Mouse (Mus musculus) right cerebral cortex, adult 18-20 months (tissue): ENCODE results near the gene Cplx2.
A peak's percentile ranks its signal among the peaks of the same experiment; 100 is the strongest.

ENCODE experiments used
- DNase-seq: peaks from one replicate; pipeline ENCODE4 v3.0.0; 2022; ENCODE audit warnings: mixed read lengths

The Cplx2 gene

DNA sequence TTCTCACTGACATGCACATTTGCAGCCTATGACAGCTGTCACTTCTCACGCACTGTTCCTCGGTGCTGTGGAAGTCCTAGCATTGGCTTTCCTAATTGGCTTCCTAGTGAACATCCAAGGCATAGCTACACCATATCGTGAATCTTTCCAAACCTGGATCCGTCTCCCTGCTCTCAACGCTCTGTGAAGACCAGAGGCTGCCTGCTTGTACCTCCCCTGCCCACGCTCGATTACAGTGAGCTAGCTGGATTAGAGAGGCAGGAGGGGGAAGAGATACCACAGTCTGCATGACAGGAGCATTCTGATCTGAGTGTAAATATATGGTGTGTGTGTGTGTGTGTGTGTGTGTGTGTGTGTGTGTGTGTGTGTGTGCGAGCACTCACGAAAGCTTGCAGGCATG is 3.0 kb upstream of the Cplx2 start:
- peak; percentile 62 for DNase-seq

DNA sequence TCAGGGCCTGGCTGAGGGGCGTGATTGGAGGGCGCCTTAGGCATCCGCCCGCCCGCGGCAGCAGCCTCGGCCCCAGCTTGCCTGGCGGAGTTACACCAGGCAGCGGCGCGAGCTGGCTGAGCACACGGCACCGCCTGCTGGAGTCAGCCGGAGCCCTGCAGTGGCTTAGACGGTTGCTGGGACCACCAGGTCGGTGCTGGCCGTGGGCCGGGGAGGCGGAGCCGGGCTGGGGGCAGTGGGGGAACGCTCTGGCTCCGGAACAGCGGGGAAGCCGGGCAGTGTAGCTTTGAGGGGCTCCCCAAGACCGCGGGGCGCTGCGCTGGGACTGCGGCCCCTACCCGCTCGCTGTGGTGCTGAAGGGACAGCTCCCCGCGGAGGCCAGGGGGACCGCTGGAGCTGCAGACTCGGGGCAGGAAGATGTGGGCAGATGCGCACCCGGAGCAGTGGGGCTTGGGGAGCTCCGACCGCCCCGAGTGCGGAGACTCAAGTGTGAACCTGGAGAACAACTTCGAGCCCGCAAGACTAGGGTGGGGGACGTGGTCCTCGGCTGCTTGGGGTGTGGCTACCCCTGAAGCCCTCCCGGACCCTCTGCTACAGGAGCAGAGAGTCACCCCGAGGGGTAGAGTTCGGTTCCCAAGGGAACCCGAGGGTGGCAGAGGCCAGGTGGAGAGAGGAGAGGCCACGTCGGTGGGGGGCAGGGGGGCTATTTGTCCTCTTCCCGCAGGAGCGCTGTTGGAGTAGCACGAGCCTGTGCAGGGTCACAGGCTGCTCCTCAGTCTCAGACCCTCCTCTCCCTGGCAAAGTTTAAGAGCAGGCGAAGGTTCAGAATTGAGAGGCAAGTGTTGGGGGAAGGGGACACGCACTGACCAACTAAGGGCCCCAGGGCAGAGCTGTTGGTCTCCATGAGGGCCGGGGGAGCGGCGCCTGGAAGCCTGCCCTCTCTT is 510 bp downstream of the Cplx2 start:
- DNase-seq, result peak; percentile 72

DNA sequence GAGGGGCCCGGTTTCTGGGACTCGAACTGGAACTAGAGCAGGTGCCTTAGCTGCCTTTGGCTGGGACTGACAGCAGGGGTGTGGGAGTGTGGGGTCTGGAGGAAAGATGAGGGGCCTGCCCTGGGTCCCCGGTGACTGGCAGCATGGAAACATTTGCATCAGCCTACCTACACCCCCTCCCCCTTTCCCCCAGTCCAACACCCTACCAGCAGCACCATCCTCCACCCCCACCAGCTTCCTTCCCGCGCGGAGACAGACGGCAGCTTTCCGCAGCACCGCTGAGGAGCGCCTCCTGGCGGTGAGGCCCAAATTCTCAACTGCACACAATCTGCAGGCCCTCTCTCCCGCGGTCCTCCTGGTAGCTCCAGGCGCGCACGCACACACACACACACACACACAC is 1.5 kb downstream of the Cplx2 start:
- peak; percentile 91 for DNase-seq

DNA sequence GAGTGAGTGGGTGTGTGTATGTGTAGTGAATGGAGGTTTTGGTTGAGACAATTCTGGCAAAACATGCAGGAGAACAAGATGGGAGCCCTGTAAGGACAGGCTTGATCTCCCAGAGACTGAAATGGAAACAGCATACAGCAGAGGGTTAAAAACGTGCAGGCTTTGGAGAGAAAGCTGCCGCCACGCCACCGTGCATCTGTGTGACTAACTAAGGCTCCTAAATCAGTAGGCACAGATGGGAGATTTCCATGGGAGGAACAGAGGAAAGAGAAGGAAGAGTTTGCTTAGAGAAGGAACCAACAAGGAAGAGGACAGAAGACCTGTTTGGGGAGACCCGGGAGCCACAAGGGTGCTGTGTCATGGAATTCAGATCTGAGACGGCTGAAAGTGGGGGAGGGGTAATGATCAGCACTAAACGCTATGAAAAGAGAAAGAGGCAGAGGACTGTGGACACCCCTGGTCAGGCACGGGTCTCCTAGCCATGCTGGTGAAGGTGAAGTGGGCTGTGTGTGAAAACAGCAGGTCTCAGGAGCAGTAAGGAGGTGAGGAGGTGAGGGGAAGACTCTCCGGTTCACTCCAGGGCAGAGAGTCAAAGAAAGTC is 3.1 kb downstream of the Cplx2 start:
- DNase-seq, result no peak

DNA sequence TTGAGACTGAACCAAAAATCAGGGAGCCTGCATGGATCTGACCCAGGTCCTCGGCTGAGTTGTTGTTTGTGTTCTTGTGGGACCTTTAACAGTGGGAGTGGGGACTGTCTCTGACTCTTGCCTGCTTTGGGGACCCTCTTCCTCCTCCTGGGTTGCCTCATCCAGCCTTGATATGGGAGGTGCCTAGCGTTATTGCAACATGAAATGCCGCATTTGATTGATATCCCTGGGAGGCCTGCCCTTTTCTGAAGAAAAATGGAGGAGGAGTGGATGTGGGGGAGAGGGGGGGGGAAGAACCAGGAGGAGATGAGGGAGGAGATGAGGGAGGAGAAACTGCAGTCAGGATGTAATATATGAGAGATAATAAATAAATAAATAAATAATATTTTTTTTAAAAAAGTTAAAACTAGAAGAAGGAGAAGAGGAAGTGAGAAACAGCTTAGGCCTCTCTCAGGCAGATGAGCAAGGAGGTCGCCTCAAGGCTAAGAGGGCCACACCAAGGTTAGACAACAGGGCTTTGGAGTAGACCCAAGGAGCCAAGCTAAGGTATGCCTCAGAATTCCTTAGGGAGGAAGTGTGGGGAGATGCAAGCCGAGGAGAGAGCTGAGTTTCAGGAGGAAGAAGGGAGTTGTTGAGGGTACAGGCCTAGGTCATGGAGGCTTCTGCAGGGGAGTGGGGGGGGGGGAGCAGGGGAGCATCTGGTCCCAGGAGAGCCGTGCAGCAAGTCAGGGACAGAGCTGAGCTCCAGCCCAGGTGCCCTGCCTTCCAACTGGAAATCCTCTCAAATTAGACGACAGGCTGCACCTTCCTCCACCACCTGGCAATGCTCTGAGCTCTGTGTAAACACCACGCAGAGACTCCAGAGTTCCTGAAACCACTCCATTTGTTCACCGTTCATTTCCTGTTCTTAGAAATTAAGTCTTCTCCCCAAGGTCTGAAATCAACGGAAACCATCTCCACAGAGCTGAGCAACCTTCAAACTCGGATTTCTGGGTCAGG is 4.6 kb downstream of the Cplx2 start:
- no peak for DNase-seq

DNA sequence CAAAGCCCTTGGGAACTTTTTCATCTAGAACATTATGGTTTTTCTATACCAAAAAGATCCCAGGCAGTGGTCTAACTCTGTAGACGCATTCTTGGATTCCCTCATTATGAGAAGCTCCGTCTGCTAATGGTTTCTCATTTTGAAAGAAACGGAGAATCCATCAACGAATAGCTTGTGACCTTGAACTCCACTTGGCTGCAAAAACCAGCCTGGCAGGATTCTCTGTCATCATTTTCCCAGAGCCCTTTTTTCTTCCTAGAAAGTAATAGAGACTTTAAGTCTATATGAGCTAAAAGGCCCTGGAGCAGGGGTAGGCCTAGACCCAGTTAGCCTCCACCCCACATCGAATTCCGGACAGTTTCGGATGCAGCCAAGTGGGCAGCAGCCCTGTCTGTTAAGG is 5.6 kb downstream of the Cplx2 start:
- DNase-seq, result no peak

DNA sequence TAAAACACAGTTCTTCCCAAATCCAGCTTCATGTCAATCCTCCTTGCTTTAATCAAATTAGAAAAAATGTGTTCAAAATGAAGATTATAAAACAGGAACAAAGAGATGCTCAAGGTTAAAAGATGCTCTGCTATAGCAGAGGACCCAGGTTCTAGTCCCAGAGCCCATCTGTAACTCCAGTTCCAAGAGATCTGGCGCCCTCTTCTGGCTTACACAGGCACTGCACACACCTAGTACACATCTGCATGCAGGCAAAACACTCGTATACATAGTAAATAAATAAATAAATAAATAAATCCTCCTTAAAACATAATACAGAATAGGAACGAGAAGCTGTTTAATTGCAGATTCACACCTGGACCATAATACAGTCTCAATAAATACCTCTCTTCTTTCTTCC is 6.9 kb downstream of the Cplx2 start:
- no peak for DNase-seq

DNA sequence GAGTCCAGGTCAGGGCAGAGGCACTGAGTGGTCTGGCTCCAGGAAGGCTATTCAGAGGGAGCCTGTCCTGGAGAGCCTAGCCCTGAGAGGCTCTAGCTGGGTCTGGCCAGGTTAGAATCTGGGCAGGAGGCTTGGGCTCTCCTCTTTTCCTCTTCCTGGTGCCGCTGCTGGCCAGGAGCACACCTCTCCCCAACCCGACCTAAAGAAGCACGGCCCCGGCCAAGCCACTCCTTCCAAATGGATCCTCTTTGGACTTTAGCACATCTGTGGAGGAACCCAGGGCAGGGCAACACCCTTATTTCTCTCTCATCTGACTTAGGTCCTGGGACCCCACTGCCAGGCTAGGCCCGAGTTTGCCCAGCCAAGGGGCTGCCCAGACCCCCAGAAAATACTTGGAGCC is 9.3 kb downstream of the Cplx2 start:
- no peak for DNase-seq

DNA sequence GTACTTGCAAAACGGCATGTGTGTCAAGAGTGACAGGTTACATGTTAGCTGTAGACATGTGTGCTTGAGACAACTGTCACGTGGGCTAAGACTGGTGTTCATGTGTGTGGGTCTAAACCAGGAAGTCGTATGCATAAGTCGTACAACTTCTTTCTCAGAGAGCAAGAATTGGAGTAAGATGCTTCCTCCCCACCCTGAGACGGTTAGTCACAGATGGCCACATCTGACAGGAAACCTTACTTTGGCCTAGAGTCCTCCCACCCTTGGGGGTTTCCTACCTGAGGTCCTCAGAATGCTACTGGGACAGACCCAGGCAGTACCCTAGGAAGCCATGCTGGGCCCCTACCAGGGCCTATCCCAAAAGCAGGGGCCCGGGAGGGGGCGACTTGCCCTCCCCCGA is 10.2 kb downstream of the Cplx2 start:
- DNase-seq, result no peak

DNA sequence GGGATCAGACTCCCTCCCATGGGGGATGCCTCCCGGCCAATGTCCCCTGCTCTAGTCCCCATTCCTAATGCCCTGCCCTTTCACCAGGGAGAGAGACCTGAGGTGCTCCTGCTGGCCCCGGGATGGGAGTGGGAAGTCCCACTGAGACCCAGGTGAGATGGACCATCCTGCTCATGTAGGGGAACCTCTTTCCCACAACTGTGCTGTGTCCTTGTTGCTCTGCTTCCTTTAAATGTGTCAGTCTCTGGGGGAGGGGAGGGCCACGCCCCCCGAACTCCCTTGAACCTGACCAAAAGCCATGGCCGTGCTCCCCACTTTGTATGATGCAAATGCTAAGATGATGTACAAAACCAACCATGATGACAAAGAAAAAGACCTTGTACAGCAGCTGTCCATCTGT is 12.4 kb downstream of the Cplx2 start:
- DNase-seq, result no peak

DNA sequence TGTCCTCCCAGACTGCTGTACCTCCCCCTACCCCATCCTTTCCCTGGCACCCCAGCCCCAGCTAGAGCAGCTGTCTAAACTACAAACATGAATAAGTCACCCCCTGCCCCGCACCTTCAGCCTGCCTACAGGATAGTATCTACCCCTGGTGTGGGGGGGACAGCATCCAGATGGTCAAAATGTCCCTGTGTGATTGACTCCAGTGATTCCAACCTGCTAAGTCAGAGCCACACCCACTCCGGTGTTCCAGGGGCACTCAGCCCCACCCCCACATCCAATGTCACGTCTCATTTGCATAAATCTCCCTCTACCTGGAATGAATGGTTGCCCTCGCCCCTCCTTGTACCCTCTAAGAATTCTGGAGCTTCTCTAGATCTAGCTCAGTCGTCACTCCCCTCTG is 13.4 kb downstream of the Cplx2 start:
- no peak for DNase-seq

DNA sequence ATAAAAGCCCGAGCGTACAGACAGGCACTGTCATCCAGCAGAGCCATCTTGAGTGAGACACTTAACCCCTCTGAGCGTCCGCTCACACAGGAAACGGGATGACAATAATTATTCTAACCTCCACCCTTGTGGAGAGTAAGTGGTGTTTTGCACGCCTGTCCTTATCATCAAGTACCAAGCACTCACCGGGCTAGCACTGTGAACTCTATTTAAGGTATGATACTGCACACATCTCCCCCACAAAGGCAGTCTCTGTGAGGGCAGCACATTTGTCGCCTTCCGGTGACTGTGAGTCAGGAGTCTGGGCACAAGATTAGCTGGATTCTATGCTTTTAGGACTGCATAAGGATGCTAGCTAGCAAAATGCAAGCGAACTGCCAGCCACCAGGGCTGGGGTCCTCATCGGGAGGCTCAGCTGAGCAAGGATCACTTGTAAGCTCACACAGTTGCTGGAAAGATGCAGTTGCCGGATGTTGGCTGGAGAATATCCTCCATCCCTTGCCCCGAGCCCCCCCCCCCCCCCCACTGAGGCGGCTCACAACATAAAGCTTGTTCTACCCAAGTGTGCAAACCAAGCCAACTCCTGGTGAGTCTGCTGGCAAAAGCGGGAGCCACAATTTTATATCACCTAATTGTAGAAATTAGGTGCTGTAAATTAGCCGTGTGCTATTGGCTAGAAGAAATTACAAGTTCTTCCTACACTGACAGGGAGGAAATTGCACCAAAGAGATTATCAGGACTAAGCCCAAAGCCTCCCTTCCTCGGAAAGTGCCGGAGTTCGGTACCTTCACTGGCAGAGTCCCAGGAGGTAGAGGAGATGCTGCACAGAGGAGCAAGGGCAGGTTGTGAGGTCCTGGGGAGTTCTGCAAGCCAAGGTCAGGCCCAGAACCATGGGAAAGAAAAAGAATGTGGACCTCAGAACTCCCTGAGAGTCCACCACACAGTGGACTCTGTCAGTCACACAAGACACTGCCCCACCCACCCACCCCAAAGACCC is 14.2 kb downstream of the Cplx2 start:
- DNase-seq, result peak; percentile 58

DNA sequence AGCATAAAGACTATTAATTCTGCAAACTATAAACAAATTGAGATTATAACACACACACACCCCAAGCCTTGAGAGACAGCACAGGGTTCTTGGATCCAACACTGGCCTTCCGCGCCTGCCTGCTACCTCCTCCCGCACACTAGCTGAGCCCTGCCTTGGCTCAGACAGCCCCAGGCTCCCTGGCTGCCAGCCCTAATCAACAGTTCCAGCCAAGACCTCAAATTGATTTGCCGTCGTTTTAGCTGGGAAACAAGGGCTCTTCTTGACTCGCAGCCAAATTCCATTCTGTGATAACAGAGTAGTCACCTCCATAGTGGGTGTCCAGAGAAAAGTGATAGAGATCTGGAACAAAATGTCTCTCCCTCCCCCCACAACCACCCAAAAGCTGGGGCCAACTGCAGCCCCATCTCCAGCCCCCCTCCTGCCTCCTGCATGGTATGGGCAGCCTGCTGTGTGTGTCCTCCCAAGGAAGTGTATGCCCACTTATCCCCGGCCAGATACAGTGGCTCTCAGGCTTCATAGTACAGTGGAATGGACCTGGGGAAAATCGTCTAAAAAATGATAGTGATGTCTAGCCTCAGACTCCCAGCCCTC is 18.9 kb downstream of the Cplx2 start:
- DNase-seq, result no peak

DNA sequence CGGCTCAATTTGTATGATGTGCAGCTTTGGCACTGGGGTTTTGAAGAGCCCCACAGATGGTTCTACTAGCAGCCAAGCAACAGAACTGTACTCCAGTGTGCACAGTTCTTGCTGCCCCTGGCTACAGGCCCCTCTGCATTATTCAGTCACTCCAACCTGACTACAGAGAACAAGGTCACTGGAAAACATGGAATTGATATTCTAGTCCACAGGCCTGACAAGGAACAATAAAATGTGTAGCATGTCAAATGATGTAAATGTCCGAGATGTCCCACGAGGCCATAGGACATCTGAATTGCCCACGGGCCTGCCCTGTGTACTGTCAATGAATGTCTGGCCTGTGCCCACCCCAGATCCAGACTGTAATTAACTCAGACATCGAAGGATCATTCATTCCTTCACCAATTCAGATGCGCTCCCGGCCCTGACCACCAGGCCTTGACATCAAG is 19.4 kb downstream of the Cplx2 start:
- DNase-seq, result no peak

DNA sequence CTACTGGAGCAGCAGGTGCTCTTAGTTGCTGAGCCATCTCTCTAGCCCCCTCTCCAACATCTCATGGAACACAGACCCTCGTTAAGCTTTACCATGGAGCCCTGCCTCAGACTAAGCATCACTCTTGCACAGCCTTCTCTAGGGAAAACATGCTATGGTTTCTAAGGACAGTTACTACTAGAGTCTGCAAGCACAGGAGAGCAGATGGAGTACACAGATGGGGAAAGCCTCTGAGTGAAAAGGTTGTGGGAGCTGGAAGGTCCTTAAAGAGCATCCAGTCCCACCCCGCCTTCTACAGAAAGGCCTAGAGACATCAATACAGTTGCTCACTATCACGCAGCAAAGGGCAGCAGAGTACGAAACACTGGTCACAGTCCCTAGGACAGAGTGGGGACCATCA is 20.2 kb downstream of the Cplx2 start:
- no peak for DNase-seq

DNA sequence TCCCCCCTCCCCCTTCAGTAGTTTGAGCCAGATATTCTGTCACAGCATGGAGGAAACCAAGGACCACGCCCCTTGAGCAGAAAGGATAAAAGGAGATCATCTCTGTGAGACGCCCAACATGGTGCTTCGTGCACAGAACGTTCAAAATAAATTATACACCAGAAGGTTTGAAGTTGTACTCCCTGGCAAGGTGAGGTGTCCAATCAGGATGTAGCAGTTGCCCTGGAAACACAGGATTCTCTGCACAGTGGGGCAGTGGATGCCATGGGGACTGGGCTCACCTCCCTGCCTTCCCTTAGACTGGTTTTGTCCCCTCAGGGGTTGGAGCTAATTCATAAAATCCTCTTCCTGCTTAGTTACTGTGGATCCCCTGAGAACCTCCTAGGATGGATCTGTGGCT is 25.9 kb downstream of the Cplx2 start:
- DNase-seq, result no peak

DNA sequence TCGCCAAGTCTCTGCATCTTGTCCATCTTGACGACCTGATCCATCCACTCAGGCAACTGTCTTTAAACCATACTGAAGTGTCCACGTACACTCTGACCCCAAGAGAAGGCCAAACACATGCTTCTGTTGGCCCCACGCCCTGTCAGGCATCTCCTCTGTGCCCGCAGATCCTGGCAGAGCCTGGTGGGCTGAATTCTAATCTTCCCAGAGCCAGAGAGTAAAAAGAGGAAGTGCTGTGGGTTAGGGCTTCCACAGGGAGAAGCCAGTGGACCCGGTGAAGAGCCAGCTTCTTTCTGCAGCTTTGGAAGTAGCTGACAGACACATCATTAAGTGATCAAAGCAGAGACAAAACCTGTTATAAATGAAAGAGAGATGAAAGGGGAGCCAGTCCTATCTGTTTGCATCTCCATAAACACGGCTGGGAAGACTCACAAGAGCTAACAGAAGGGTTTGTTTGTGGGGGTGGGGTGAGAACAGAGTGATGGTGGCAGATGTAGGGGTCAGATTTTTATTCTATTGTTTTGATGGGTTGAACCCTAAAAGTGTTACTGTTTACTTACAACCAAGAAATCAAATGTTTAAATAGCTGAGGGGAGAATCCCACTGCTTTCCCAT is 29.5 kb downstream of the Cplx2 start:
- no peak for DNase-seq

DNA sequence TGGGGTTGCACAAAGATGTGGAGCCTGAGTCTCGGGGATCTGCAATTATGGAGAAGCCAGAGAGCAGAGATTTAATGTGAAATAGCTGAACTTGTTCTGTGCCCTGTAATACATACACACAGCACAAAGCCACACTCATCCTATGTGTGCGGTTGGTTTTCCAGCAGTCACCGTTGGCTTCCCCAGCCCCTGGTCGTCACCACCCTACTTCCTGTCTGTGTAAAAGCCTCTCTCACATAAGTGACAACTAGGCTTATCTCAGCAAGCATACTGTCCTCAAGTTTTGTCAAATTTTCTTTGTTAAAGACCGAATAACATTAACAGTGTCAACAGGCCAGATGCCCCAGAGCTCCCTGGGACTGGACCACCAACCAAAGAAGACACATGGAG is 30.0 kb downstream of the Cplx2 start:
- DNase-seq, result no peak

DNA sequence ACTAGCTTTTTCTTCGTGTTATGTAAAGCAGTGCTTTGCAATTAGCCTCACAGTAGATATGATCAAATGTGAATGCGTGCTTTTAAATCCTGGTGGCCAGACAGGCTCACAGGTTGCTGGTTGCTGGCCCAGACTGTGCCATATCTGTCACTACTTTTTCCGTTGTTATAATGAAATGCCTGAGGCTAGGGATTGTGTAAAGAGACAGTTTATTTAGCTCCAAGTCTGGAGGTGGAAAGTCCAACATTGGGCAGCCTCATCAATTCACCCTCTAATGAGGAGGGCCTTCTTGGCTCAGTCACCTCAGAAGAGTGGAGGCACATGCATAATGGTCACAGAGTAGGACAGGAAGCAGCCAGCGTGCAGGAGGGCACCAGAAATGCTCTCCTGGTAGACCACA is 31.2 kb downstream of the Cplx2 start:
- no peak for DNase-seq

DNA sequence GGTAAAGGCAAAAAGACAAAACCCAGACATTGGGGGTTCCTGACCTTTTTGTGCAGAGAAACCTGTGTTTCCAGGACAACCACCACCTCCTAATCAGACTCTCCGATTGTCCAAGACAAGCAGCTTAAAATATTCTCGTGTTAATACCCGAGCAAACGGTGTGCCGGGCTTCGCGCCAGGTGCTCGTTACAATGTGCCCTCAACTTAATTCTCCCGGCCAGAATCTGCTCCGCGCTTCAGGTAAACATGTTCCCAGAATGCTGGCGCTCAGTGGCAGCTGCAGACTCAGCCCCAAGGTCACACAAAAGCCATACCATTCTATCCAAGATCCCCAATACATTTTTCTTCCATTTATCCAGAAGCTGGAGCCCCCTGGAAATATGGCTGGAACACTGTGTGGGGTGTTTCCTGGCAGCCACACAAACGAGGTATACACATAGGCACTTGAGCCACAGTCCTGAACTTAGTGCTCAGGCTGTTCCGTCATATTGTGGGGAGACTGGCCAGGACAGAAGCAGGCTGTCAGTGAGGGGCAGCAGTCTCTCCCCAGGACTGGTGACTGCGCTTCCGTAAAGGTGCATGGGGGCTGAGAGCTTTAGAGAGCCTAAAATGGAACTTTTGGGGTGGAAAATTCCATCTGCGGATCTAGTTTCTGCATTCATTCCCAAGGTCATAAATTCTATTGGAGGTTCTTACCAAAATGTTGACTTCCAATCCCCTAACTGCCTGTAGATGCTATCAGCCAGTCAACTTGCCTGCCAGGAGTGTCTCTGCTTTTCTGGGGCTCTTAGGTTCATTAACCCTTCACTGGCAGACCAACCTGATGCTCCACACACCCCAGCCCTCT is 32.3 kb downstream of the Cplx2 start:
- DNase-seq, result no peak
